Mouse (Mus musculus) NIH3T3 (cell line): ENCODE measurements around the gene Wdr43.

Source experiments
- DNase-seq: peaks from one replicate; pipeline ENCODE4 v3.0.0-alpha.2; 2012; ENCODE audit warnings: low read depth

Wdr43 gene

DNA sequence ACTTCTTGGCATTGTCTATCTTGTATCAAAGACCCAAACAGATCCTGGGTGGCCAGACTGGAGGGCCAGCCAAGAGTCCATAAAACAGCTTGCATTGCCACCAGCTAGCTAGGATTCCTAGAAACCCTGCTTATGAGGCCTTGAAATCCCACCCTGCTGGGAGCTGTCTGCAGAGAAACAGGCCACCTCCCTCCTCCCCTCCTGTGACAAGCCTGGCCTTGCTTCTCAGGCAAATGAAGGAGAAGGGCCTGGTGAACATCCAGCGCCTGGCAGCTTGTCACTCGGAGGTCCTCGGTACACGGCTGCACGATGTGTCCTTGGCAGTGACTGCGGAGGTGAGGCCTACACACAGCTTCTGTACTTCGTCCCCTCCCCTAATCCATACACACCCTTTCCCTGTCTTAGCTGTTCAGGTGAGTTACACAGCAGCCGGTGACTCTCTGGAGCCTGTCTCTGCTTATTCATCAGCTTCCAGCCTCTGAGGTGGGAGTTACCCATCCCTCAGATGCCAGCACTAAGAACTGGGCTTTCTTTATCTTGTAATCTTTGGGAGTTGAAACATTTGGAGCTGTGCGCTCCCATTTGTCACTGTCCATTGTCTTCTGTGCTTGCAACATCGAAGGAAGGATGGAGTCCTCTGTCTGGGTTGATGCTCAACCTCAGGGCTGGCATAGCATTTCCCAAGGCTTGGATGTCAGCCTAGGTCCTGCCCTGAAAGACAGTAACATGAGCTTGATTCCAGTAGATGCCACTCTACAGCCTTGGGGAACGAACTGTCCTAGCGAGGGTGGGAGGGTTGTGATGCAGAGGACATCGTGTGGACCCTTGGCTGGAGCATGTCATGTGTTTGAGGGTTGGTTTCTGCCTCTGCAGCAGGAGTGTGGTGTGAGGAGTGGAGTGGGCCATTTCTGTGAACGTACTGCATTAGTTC, 90.1 kb downstream of the Wdr43 start:
- no peak for DNase-seq

DNA sequence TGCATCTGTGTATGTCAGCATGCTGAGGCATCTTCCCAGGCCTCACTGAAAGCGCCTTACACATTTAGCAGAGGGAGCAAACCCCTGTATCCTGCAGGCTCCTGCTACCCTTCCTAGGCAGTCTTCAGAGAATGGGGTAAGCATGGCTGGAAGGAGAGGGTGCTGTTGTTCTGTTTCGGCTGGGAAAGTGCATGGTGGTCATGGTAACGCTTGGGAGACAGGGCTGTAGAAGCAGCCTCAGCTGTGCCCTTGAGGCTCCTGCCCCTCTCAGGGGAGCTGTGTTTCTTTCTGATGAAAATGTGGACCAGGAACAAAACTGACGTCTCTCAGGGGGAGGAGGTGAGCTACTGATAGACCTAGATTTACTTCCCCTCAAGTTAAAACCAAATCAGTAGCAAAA, 92.0 kb downstream of the Wdr43 start:
- DNase-seq, result no peak
